Mouse (Mus musculus): ENCODE data around the gene Shb.
"Not testable (repeated sequence)": the region's sequence is repeated elsewhere in the genome, so short reads cannot be mapped to it uniquely, and the experiment has no call there.

Shb gene

GRCm38 (mm10) chr4:45382133-45382532, 150.1 kb downstream of the Shb start:
- DNase-seq, result not testable (repeated sequence)

DNA sequence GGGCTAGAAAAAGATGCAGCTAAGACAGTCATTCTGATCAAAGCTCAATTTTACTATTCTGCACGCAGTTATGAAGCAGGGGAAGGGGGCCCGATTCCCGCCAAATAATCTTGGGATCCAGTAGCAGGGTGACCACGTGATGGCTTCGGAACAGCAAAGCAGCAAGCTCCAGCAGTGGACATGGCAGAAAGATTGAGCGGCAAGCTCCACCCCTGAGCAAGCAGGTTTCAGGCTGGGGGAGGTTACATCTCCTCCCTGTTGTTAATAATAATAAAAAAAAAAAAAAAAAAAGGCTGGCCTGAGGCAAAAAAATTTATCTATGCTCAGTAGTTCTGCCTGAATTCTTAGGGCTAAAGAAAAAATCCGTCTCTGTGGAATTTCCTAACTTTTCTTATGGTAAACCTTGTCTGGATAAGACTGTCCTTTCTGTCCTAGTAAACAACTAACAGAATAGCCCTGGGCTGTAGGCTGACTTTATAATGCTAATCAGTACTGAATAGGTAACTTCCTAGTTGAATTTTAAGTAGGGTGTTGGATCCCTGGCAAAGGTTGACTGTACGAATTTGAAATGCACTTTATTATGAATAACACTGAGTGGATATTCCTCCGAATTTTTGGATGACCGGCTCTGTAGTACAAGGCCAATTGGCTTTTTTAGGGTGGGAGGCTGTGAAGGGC, 151.2 kb downstream of the Shb start:
- DNase-seq, result not testable (repeated sequence)

GRCm38 (mm10) chr4:45376573-45376972, 155.7 kb downstream of the Shb start:
- no peak for DNase-seq

DNA sequence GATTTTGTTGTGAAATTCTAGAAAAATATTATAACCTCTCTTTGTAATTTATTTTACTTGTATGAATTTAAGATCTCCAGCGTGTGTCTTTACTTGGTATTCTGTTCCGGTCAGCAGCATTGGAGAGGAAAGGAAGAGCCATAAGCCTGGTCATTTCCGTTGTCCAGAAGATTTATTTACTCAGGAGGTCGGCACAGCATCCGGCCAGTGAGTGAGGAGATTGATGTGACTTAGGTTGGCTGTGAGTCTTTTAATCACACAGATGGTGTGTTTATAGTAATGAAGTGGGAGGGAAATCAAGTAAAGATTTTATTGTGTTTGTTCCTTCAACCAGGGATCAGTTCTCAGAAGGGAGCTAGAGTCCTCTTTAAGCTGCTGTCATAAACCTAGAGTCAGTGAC, 157.4 kb downstream of the Shb start:
- DNase-seq, result no peak

Data from liver (tissue).